Mouse (Mus musculus) stomach, postnatal 0 days (tissue): ENCODE data around the gene Npw. TPM values are rescaled to one million over a fixed set of nuclear protein-coding genes. Genes with fewer than 3 reads are reported as not detected.

Experiments
- ATAC-seq: fragments of 200-750 bp; cut with Nextera tagmentation; 2 replicates; pipeline ENCODE4 v1.8.0; 2017; ENCODE audit not compliant: low FRiP score, low TSS enrichment
- DNase-seq: peaks from one replicate; pipeline ENCODE4 v3.0.0-alpha.2; 2016; ENCODE audit warnings: low spot score
- H3K27ac ChIP-seq: fragments of 300-500 bp; sonication (generic); replicated peaks from 2 replicates; pipeline ENCODE4 v1.5.1; 2014; ENCODE audit warnings: mild to moderate bottlenecking, control low read depth
- H3K27me3 ChIP-seq: fragments of 300-500 bp; sonication (generic); 2 replicates; pipeline ENCODE4 v1.6.1; 2014; ENCODE audit warnings: low read length; ENCODE audit not compliant: control insufficient read depth, insufficient read depth
- H3K36me3 ChIP-seq: fragments of 300-500 bp; sonication (generic); 2 replicates; pipeline ENCODE4 v1.6.1; 2014; ENCODE audit warnings: low read length, mixed read lengths; ENCODE audit not compliant: control insufficient read depth, insufficient read depth
- H3K4me1 ChIP-seq: fragments of 300-500 bp; sonication (generic); replicated peaks from 2 replicates; pipeline ENCODE4 v1.6.1; 2014; ENCODE audit warnings: antibody characterized with exemption; ENCODE audit not compliant: control insufficient read depth, insufficient read depth
- H3K4me2 ChIP-seq: fragments of 300-500 bp; sonication (generic); replicated peaks from 2 replicates; pipeline ENCODE4 v1.6.1; 2014; ENCODE audit warnings: low read depth, mild to moderate bottlenecking, control low read depth, moderate library complexity
- H3K4me3 ChIP-seq: fragments of 300-500 bp; sonication (generic); 2 replicates; pipeline ENCODE4 v1.5.1; 2014; ENCODE audit warnings: low read depth, low read length, control low read depth
- H3K9ac ChIP-seq: fragments of 300-500 bp; sonication (generic); 2 replicates; pipeline ENCODE4 v1.6.1; 2014; ENCODE audit warnings: mild to moderate bottlenecking, low read length, control low read depth, mixed read lengths
- H3K9me3 ChIP-seq: fragments of 300-500 bp; sonication (generic); 2 replicates; pipeline ENCODE4 v1.6.1; 2016; ENCODE audit warnings: low read length; ENCODE audit not compliant: control insufficient read depth
- CTCF ChIP-seq: IDR thresholded peaks from 2 replicates; pipeline ENCODE4 v1.5.1; 2016; ENCODE audit warnings: antibody characterized with exemption, low read depth, mild to moderate bottlenecking, moderate library complexity
- EP300 ChIP-seq: optimal IDR thresholded peaks from 2 replicates; pipeline ENCODE3; 2016; ENCODE audit warnings: antibody characterized with exemption
- WGBS: fragments of 180-500 bp; shearing (Covaris S2); extraction: QIAGEN DNeasy Blood & Tissue Kit; methylation state at CpG from one replicate; pipeline ENCODE4 v1.1.7; 2014; 5-methylcytosine and 5-hydroxymethylcytosine counted together
- polyA plus RNA-seq: library from polyadenylated mRNA; unstranded; fragments of >200 nt; fragmentation: Nextera tagmentation; extraction: Ambion mirVana; gene quantifications from 2 replicates; pipeline ENCODE4 v1.2.1, GENCODE M21; 2015

Npw gene
- polyA plus RNA-seq, 1 experiment from 2014 or later, result 1.8 TPM

DNA sequence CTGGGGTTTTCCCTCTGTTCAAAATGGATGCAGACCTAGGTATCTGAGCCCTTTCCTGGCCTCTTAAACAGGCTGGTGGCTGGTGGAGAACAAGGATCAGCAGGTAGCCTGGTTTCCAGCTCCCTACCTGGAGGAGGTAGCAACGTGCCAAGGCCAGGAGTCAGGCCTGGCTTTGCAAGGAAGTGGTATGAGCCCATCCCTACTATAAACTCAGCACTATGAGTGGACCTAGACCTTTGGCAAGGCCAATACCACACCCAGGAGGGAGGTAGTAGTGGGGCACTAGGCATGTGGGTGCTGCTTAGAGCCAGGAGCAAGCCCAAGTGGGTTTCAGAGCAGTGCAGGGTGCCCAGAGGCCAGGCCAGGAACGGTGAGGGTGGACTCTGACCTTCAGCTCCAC lies 41.2 kb upstream of the Npw start:
- no peak for DNase-seq
- Histone ChIP-seq H3K4me3 (no peak overlapping the region), H3K27me3 (no peaks in the 10 kb centered on the region), H3K4me1 (peaks cover 5% of the 10 kb centered on the region; the same call in 1 of the 2 replicates), H3K9me3 (no peaks in the 10 kb centered on the region), H3K36me3 (peaks cover 22% of the 10 kb centered on the region), H3K9ac (no peak overlapping the region), H3K4me2 (no peak overlapping the region), H3K27ac (no peak overlapping the region)
- WGBS, result 87% methylated on average over 2 of the region's 2 CpGs
- ATAC-seq, result no peak
- TF ChIP-seq EP300 (no peak), CTCF (no peak)

DNA sequence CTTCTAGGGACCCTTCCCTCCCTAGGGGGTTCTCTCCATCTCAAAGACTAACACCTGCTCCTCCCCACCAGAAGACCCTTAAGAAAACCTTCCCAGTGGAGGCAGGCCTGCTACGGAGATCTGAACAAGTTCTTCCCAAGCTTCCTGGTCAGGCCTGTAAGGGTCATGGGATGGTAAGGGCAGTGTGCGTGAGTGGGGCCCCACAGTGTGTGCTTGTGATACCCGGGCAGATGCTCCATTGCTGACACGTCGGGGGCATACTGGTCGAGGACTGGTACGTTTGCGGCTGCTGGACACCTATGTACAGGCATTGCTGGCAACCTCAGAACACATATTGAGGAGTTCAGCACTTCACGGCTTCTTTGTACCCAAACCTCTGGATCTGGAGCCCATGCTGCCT lies 40.5 kb upstream of the Npw start:
- H3K27me3 ChIP-seq, result no peaks in the 10 kb centered on the region
- peaks cover 5% of the 10 kb centered on the region; the same call in 1 of the 2 replicates for H3K4me1 ChIP-seq
- H3K4me3 ChIP-seq, result no peak overlapping the region
- ATAC-seq, result no peak
- H3K27ac ChIP-seq, result no peak overlapping the region; the same call in 1 of the 2 replicates
- no peak for TF ChIP-seq EP300
- H3K4me2 ChIP-seq, result peak overlapping the region; percentile 12; the same call in 1 of the 2 replicates
- DNase-seq, result no peak
- peaks cover 15% of the 10 kb centered on the region for H3K36me3 ChIP-seq
- H3K9me3 ChIP-seq, result no peaks in the 10 kb centered on the region
- WGBS, result 73% methylated on average over 9 of the region's 9 CpGs
- no peak overlapping the region for H3K9ac ChIP-seq

DNA sequence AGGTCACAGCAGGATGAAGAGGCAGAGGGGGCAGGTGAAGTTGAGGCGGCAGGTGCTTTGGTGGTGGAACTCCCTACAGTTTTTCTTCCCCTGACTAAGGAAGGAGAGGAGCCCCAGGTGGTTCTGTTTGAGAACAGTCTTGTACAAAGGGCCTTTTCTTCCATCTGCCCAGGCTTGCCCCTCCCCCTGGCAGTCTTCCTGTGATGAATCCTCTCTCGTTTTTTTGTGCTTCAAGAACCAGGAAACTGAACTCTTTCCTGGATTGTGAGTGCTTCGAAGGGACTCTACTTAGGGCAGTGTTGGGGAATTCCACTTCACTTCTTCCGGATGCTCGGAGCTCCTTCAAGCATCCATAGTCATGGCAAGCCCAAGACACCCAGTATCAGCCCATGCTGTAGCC lies 39.7 kb upstream of the Npw start:
- peak overlapping the region; percentile 53; the same call in 1 of the 2 replicates for H3K27ac ChIP-seq
- peak; percentile 64 for DNase-seq
- no peaks in the 10 kb centered on the region for H3K9me3 ChIP-seq

DNA sequence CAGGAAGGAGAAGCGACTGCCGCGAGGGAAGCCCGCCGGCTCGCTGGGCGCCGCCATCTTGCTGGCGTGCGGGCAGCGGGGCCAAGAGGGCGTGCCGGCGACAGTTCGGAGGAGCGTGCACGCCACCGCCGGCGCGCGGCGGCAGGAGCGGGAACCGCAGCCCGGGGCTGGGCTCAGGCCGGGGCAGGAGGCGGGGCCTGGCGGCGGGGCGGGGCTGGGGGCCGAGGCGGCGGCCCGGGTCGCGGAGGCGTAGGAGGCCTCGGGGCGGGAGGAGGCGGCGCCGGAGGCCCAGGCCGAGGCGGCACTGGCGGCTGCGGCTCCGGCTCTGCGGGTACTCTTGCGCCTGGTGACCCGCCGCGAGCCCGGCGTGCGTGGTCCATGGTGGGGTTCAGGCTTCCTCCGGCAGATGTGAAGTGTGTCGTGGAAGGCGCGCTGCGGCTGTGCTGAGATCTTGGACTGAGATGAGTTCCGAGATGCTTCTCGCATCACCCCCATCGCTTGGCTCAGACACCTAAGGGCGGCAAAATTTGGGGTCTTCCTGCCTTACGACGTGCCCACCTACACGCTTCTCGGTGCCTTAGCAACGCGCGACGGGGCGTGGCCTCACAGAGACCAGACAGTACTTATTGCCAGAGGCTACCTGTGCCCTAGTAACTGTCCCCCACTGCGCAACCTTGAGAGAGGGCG lies 37.9 kb upstream of the Npw start, which contains the start of the genes Gfer and Noxo1:
Gfer (minus strand) TSS at position 146 of the 687 bp plus-strand sequence.
Noxo1 (plus strand) TSS at position 224 of the 687 bp plus-strand sequence.
- TF ChIP-seq EP300 (no peak), CTCF (peak; percentile 44)
- Histone ChIP-seq H3K4me3 (peak within 1 kb of the TSS; percentile 80), H3K36me3 (peaks cover 3% of the 10 kb centered on the region; the same call in 1 of the 2 replicates), H3K9me3 (no peaks in the 10 kb centered on the region), H3K4me1 (peaks cover 5% of the 10 kb centered on the region; the same call in 1 of the 2 replicates), H3K27me3 (no peaks in the 10 kb centered on the region), H3K27ac (peak within 1 kb of the TSS; percentile 81), H3K4me2 (peak within 1 kb of the TSS; percentile 86), H3K9ac (peak within 1 kb of the TSS; percentile 77)
- ATAC-seq (peak; percentile 89), DNase-seq (peak; percentile 95)
- under 1% methylated on average over 66 of the region's 76 CpGs for WGBS

More for the DNA sequence above, 39.7 kb upstream of the Npw start:
- Histone ChIP-seq H3K36me3 (peaks cover 14% of the 10 kb centered on the region), H3K9ac (no peak overlapping the region), H3K4me3 (no peak overlapping the region), H3K4me1 (peaks cover 5% of the 10 kb centered on the region; the same call in 1 of the 2 replicates), H3K27me3 (no peaks in the 10 kb centered on the region), H3K4me2 (0 out of 2 replicates have a peak overlapping the region, but pooled peaks have one; percentile 12)
- WGBS, result 22% methylated on average over 5 of the region's 5 CpGs
- TF ChIP-seq CTCF, result no peak
- TF ChIP-seq EP300, result no peak
- peak; percentile 22; the same call in 1 of the 2 replicates for ATAC-seq

DNA sequence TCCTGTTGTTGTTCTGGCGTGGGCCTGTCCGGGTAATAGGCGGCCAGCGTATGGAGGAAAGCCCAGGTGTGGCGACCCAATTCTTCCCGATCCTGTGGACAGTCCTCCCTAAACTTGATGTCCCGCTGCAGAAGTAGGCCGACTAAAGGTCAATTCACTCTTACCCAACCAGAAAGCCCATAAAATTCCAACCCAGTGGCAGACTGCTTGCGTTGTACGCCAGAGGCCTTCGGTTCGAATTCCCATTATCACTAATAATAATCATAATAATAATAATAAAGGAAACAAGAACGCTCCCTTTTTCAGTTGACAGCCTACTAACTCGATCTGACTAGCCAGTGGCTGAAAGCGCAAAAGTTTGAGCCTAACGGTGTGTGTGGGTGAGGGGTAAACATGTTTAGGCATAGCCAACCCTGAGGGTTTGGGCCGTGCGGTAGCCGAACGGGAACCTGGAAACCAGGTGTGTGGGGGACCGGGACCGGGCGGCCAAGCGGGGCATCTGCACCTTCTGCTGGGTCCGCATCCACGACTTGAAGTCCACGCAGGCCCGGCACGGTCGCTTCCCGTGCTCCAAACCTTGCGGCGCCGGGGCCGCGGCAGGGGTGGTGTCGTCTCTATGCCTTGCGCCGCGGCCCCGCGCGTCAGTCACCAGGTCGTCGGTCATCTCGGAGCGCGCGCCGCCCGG lies 37.2 kb upstream of the Npw start:
- WGBS, result 9% methylated on average over 40 of the region's 51 CpGs
- H3K27me3 ChIP-seq, result peaks cover 3% of the 10 kb centered on the region; the same call in 1 of the 2 replicates
- H3K27ac ChIP-seq, result peak overlapping the region; percentile 81
- ATAC-seq (peak; percentile 16), DNase-seq (no peak)
- H3K4me3 ChIP-seq, result peak overlapping the region; percentile 80
- peak overlapping the region; percentile 86 for H3K4me2 ChIP-seq
- H3K4me1 ChIP-seq, result peaks cover 5% of the 10 kb centered on the region; the same call in 1 of the 2 replicates
- H3K9ac ChIP-seq, result peak overlapping the region; percentile 77
- H3K9me3 ChIP-seq, result no peaks in the 10 kb centered on the region
- H3K36me3 ChIP-seq, result peaks cover 3% of the 10 kb centered on the region; the same call in 1 of the 2 replicates
- TF ChIP-seq EP300 (no peak), CTCF (no peak)
